Mouse (Mus musculus): ENCODE results near the gene Clasrp.
A peak's percentile ranks its signal among the peaks of the same experiment; 100 is the strongest.

Clasrp gene

GRCm38 (mm10) chr7:19563884-19564283, 40.4 kb downstream of the Clasrp start:
- DNase-seq (ENCODE audit: low spot score): no peak

- DNase-seq (ENCODE audit: low spot score): peak; percentile 47
Observed at GRCm38 (mm10) chr7:19562643-19563410, 41.5 kb downstream of the Clasrp start, which contains the start of gene Ppp1r37. Gene Ppp1r37 (minus strand): TSS chr7:19563076.

DNA sequence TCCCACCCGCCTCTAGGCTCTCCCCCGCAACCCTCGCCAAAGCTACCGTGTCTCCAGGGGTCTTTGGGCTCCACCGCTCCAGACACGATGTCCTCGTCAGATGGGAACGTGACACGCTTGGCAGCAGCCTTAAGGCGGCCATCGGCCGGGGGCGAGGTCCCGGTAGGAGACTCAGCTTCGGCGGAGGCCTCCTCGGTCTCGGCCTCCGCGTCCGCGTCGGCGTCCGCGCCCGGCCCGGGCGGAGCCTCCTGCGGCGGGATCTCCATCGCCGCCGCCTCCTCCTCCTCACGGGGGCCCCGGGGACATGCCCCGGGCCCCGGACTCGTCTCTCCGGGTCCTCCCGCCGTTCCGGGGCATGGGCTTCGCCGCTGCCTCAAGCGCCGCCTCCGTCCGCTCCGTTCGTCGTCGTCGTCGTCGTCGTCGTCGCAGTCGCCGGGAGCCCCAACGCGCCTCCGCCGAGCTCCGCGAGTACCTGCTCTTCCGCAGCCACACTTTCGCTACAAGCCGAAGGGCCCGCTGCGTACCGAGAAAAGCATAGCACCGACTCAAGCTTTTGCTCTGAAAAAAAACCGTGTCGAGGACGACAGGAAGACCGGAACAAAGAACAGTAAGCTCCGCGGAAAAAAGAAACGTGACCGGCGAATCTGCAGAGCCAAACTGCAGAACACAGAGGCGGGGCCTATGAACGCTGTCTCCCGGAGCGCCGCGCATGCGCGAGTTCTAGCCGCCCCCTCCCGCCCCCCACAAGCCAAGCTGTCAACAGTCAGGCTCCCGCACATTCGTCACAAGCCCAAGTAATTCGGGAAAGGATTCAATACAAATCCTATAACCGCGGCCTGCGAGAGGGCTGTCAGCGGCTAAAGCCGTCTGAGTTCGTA, 42.3 kb downstream of the Clasrp start:
- peak; percentile 92 for DNase-seq (ENCODE audit: low spot score)

GRCm38 (mm10) chr7:19561431-19561764, 42.9 kb downstream of the Clasrp start:
- no peak for DNase-seq (ENCODE audit: low spot score)

DNA sequence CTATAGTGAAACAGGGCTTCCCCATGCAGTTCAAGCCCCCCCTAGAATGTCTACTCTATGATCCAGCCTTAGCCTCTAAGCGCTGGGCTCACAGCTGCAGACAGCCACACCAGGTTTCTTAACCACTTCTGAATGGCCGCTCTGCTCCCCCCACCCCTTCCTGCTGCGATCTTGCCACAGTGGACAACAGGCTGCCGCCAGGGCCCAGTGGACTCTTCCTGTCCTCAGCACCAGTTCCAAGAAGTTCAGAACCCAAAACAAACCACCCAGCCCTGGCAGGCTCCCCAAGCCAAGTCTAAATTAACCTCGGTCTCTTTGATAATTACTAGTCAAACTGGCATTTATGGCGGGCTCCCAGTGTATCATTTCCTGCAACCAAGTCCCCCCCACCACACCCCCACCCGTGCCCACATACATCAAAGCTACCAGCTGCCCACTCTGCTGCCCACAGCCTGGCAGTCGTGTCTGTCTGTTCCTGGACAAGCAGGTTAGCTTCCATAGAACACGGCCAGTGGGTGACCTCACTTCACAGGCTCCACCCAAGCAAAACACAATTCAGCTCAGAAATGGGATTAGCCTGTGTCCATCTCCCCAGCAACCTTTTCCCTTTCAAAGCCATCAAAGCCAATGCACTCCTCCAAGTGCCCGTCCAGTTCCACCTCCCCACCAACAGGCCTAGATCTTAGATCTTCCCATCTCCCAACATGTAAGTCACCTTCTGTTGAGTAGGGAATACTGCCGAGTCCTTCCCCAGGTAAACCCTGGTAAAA, 43.6 kb downstream of the Clasrp start:
- DNase-seq (ENCODE audit: low spot score): peak; percentile 30

DNA sequence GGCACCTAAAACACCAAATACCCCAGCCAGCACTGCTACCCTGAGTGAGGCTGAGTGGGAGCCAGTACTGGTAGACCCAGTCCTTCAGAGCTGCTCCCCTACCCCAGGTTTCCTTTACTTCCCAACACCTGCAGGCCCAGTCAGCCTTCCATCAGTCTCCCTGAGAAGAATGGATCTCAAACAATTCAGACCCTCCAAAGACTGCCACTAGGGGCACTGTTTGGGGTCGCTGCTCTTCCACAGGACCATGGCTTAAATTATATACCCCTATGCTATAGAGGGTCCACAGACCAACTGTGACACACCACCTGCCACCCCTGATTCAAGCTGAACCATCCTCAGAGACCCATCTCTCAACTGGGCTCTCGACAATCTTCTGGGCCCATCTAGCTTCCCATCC, 45.3 kb downstream of the Clasrp start:
- no peak for DNase-seq (ENCODE audit: low spot score)

DNA sequence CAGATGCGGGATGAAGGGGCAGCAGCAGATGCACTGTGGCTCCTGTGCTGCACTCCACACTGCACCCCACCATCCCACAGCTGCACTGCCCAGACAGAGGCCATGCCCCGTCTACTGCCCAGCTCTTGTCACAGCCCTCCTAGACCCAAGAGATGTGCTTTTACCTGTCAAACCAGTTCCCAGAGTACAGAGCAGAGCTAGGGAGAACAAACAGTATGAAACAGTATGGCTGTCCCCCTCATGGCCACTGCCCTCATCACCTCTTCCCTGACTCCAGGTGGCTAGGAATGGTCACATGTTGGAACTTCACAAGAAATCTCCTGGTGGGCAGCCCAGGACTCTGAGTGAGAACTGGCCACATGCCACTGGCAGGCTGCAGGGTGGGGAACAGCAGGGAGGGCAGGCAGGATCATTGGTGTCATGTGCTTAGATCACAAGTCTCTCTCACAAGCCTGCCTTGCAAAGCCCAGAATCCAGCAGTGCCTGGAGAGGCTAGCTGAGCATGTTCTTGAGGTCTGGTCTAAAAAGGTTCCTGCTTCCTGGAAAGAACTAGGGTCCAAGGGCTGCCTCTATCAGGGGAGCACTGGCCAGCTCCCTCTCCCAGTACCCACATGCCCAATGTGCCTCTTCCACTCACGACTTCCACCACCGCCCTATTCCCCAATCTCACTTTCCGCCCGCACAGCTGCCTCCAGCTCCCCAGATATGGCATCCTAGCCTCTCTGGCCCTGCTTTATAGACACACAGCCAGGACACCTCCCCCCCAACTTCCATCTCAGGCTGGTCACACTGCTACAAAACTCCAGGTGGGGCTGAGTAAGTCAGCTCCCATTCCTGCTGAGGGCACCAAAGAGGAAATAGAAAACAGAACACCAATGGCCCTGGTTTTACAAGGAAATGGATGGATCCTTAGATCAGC, 46.0 kb downstream of the Clasrp start:
- DNase-seq (ENCODE audit: low spot score): no peak

DNA sequence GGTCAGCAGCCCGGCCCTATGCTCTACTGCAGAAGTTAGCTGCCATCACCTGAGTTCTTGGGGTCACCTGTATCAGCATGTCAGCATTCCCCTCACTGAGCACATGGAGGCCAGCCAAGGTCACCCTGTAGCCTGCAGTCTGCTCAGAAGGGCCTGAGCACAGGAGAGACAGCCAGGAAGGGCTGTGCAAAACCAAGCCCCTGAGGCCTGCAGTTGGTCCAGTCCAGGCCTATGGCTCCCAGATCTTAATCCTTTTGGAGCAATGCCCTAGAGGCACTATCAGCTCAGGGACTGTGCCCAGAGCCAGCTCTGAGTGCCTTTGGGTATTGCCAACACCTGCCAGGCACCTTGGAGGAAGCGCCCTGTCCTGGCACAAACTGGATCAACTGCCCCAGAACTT, 47.2 kb downstream of the Clasrp start:
- no peak for DNase-seq (ENCODE audit: low spot score)

DNA sequence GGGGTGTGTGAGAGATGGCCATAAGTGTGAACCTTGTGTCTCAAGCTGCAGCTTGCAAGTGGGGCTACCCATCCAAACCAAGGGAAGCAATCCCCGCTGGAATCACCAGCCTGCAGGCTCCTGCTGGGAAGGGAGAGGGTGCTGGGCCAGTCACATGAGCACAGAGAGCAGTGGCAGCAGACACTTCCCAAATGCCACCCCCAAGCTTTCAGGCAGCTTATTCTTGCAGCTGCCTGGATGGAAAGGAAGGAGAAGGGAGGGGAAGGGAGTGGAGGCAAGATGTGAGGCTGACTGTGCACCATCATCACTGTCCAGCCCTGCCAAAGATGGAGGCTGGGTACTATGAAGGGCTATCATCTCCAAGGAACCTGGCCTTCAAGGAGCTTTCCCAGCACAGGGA, 50.1 kb downstream of the Clasrp start:
- DNase-seq (ENCODE audit: low spot score): no peak

DNA sequence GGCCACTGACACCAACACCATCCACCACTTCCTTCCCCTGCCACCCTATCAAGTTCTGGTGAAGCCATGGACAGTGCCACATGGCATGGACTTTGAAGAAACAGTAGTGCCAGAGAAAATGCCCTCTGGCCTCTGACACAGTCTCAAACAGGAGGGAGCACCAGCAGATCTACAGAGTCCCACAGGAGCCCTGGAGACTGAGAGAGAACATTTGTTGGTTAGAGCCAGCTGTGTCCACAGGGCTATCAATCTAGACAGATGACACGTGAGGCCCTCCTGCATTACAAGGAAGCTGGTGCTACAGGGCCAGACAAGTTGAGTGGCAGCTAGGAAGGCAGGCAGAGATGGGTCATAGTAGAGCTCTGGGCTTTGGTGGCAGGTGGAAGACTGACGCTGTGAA, 51.8 kb downstream of the Clasrp start:
- DNase-seq (ENCODE audit: low spot score): peak; percentile 61

DNA sequence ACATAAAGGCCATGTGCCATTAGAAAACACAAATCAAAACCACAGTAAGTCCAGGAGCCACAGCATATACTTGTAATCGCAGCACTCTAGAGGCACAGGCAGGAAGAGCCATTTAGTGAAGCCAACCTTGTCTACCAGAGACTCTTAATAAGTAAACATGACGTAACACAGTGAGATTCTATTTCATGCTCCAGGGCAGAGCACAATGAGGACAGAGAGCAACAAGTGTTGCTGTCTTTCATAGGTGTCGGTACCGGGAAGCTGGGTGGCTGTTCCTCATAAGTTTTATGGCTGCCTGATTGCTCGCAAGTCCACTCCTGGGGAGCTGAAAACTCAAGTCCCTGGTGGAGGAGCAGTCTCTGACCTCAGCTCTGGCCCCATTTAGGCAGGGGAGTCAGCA, 52.7 kb downstream of the Clasrp start:
- DNase-seq (ENCODE audit: low spot score): peak; percentile 28

DNA sequence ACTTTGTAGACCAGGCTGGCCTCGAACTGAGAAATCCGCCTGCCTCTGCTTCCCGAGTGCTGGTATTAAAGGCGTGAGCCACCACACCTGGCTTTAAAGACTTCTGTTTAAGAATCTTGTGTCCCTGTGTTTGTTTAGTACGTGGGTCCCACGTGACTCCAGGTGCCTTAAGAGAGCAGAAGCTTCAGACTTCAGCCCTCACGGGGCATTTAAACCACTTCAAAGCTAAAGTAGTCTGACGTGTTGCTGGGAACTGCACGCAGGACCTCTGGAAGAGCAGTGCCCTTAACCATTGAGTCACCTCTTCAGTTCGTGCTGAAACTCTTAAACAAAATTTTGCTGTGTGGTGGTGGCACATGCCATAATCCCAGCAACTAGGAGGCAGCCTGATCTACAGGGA, 54.9 kb downstream of the Clasrp start:
- DNase-seq (ENCODE audit: low spot score): no peak

DNA sequence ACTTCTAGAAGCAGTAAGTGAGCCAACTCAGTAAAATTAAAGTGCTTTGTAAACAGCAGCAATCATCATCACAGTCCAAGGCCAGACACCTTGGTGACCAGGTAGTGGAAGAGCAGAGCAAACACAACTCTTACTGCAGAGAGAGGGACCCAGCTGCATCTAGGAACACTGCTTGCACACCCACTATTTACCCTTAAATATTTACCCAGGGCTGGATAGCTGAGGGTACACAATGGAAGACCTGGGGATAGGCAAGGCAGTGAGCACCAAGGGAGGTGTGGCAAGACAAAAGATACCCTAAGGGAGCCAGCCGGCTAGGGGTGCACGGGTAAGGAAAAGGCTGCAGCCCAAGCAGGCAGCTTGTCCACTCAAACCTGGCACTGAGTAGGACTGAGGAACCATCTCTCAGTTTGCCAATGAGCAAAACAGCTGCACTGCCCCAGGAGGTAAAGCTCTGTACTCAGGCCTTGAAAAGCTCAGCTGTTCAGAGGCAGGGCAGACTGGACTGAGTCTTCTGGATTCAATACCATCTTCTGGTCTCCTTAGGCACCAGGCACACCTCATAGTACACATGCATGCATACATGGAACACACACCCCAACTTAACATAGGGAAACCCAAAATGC, 56.8 kb downstream of the Clasrp start:
- DNase-seq (ENCODE audit: low spot score): no peak

DNA sequence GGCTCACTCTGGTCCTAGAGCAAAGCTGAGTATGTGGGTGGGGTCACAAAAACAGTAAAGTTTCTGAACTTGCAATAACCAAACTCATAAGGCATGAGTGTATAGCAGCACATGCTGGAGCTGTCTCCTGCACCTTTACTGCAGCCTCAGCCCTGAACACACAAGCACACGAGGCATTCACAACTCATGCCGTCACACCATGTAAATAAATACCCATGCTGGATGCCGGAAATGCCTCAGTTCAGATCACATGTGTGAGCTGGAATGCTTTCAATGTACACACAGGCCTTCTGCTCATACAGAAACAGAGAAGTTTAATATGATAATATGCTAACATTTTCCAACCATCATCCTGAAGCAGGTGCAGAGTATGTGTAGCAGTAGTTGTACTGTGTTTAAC, 58.3 kb downstream of the Clasrp start:
- no peak for DNase-seq (ENCODE audit: low spot score)

DNA sequence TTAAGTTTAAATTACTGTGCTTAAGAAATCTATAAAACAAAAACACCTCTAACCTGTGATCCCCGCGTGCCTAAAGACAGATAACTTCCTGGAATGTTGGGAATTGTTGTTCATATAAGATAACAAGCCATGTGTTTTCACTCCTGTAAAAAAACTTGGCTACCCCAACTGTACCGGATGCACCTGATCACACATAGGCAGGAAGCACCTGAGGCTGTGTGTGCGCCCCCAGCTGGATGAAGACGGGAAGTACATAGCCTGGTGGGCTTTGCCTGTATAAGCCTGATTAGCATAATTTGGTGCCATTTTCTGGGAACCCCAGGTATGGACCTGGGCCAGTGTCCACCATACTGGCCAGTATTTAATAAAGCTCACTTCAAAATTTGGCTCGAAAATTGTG, 60.7 kb downstream of the Clasrp start:
- DNase-seq (ENCODE audit: low spot score): no peak

DNA sequence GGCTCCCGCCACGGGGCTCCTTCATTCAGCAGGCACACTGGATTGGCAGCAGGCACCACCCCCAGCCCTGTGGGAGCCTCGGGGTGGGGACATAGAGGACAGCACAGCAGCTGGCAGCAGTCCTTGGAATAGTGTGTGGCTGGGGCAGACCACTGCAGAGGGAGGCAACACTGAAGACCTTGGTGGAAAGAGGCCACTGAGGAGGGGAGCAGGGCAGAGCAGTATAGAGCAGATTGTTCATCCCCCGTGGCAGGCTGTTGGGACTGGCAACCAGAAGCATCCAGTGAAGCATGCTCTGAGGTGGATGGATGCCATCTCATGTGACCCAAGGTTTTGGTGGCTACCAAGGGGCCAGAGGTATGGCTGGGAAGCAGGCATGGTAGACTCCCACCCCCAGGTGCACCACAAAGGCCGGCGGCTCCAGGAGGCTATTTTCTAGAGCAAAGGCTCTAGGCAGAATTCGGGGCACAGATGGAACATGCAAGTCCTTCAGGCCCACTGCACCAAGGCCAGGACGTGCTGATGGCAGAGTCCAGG, 62.1 kb downstream of the Clasrp start:
- no peak for DNase-seq (ENCODE audit: low spot score)

DNA sequence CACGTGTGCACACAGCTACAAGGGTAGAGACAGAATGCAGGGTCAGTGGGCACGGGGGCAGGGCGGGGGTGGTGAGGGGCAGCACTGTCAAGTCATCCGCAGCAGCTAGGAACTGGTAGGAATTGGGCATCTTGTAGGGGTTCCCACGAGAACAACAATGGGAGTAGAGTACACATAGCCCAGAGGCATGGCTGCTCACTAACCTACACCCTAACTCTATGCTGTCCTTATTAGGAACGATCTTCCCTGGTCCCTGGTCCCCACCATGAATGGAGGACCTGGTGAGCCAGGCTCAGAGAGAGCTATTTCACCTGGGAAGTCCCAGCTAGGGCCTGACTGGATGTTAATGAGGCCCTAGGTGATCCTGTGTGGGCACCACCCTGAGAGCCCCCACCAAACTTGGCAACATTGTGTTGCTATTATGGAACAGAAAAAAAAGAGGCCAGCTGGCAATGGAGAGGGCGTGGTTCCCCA, 62.6 kb downstream of the Clasrp start:
- no peak for DNase-seq (ENCODE audit: low spot score)

- DNase-seq (ENCODE audit: low spot score): peak; percentile 67
Observed at GRCm38 (mm10) chr7:19540771-19541566, 63.3 kb downstream of the Clasrp start.

- DNase-seq (ENCODE audit: low spot score): no peak
Observed at GRCm38 (mm10) chr7:19534676-19535075, 69.6 kb downstream of the Clasrp start.

DNA sequence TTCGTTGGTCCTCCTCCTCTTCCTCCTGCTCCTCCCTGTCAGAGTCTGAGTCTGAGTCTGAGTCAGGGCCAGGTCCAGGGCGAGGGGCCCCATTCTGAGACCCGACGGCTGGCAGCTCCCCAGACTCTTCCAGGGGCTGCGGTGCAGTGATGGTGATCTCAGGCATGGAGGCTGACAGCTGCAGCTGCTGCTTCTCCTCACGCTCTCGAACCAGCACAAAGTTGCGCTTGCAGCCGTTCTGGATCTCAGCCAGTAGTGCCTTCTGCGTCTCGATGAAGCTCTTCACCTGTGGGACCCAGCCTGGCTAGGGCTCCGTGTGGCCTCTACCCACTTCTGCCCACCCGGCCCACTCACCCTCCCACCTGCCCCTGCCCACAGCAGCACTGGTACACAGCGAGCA, 72.0 kb downstream of the Clasrp start:
- no peak for DNase-seq (ENCODE audit: low spot score)

All from adipocyte (in vitro differentiated cells).